Mouse (Mus musculus) thymus, postnatal 14 days (tissue): ENCODE results near the gene Hic1.

Experiments used
- DNase-seq: peaks from one replicate; pipeline ENCODE4 v3.0.0; 2021

Hic1 gene

DNA sequence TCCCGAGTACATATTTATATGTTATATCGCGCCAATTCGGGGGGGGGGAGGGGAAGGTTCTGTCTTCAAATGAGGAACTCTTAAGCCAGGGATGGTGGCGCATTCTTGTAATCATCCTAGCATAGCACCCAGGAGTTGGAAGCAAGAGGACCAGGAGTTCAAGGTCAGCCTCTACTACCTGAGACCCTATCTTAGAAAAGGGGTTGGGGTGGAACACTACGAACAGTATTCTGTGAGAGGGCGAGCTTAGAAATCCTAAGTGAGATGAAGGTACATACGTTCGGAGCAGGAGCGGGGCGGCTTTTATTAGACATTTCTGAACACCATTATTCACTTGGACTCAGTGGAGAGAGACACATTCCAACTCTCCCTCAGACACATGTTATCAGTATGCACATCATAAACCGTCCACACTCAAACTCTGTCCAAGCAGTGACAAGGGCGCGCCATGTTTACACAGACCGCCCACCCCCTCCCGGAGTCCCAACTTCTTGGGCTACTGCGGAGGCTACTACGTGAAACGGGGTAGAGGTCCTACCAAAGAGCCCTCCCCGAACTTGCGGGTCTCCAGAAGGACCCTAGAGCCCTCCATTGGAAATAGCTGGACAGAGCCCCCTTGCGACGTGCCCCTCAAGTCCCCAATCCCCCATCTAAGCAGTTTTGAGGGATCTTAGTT, at the start of gene Hic1:
TSS of gene Hic1 (minus strand) at position 115 of the 676 bp plus-strand sequence.
- peak; percentile 27 for DNase-seq

DNA sequence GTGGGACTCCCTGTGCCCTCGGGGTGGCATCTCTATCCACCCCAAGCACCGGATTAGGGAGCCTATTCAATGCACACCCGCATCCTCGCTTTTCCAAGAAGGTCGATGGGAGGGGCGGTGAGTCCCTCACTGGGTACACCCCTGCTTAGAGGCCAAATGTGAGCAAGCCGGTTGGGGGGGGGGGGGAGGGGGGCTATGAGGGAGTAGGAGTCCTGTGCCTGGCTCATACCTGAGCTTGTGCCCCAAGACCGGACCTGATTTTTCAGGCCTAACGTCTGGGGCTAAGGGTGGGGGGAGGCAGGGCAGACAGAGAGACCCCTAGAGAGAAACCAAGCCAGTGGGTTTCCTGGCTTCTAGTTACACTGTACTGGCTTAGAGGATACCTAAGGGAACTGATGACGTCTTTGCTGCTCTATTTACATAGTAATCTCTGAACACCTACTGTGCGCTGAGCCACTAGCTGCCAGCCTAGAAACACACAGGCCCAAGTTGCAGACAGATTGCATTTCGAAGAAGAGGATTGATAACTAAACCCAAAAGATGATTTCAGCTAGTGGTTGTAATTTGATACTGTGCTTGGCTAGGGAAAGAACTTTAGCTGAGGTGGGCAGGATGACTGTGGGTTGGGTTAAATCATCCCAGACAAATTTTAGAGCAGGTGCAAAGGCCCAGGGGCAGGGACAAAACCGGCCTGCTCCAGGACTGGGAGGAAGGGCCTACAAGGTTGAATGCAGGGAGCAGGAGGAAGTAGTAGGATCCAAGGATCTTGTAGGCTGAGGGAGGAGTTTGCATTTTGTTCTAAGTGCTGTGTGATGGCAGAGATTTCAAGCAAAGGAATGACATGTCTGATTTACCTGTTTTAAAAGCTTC, 45.0 kb upstream of the Hic1 start:
- DNase-seq: no peak

GRCm38 (mm10) chr11:75213372-75214080, 44.2 kb upstream of the Hic1 start:
- peak; percentile 55 for DNase-seq

GRCm38 (mm10) chr11:75212876-75213275, 43.6 kb upstream of the Hic1 start:
- DNase-seq: no peak

GRCm38 (mm10) chr11:75212031-75212667, 42.8 kb upstream of the Hic1 start:
- no peak for DNase-seq

DNA sequence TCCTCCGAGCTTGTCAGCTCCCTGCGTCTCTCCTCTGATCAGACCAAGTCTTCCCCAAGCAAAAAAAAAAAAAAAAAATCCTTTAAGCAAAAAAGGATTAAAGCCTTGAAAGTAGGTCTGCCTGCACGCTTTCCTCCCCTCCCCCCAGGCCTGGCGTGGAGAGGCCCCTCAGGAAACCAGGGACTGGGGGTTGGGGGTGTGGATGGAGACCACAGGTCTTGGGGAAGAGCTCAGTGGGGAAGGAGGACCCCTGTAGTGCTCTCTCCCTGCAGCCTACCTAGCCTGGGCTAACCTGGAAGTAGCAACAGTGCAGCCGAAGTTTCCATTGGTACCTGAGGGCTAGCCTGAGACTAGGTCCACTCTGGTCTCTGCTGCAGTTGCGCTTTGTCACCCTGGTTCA, 41.4 kb upstream of the Hic1 start:
- no peak for DNase-seq

- DNase-seq: no peak
Observed at GRCm38 (mm10) chr11:75210093-75210492, 40.8 kb upstream of the Hic1 start.

- no peak for DNase-seq
Observed at GRCm38 (mm10) chr11:75209363-75209762, 40.0 kb upstream of the Hic1 start.

DNA sequence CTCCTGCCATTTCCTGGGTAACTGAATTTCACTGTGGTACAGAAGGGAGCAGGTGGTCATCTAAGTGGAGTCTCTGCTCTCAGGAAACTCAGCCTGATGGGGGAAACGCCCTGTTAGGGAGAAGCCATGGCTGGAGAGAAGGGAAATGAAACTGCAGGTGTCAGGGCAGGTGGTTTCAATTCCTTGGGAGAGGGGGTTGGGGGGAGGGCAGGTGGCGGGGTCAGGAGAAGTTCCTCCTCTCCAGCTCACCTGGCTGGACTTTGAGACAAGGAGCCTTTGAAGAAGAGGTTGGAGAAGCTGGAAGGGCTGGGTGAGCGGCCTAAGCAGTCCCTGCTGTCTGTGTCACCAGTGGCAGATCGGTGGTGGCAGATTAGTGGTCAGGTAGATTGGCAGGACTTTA, 37.0 kb upstream of the Hic1 start:
- no peak for DNase-seq

DNA sequence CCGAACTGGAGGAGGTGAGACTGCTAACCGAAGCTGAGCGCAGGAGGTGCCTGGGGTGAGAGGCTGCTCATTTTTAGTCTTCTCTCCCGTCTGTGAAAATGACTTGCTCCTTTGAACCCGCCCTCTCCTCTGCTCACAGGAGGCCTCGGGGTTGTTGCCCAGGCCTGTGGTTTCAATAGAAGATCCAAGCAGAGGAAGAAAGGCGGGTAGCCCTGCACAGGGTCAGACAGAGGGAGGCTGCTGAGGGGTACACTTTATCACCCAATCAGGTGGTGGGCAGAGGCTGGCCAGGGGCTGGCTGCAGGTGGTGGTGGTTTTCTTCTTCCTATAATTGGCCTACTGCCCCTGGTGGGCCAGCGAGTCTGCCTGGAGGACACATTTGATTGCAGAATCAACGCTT, 35.2 kb upstream of the Hic1 start:
- peak; percentile 21 for DNase-seq

DNA sequence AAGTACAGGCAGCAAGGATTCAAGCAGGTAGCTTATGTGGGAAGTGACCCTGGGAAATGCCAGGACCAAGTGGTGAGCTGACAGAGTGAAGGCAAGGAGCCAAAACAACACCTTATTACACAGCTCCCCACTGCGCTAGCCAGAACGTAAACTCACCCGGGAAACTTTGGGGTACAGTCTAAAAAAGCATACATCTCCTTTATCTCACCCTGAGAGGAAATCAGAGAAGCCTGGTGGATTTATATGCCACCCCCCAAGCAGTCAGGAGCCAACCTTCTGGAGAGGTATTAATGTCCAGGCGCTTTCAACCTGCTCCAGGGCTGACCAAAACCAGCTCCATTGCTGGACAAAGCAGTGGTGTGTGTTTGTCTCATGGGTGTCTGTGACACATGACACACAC, 34.6 kb upstream of the Hic1 start:
- DNase-seq: no peak

DNA sequence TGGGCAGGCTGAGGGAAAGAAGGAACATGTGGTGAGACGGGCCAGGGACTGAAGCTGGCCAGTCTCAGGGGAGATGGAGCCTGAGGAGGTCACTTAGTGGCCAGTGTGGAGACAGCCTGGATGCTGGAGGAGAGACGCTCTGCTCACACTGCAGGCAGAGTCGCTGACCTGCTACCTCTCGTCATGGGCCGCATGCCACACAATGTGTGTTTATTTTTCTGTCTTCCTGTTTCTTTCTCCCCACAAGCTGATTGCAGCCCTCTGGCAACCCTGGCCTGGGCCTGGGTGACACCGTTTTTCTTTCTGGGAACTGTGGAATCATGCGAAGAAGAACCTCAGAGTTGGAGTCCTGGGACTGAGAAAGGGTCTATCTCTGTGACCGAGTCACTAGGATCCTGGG, 32.4 kb upstream of the Hic1 start:
- no peak for DNase-seq

GRCm38 (mm10) chr11:75200935-75201334, 31.6 kb upstream of the Hic1 start:
- DNase-seq: no peak

DNA sequence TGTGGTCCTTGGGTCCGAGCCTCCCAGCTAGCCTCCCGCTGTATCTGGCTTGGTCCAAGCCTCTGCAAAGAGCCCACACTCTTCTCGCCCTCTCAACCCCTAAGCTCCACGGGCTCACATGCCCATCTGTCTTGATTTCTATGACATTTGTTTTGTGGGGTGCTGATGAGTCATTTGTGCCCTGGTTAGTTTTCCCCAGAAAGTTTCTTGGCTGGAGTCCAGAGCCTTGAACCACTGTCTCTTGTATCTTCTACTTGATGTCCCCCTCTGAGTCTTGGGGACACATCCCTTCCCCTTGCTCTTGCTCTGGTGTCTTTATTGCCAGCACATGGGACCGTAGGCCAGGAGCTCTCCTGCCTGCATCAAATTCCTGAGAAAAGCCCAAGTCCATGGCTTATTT, 30.6 kb upstream of the Hic1 start:
- DNase-seq: no peak

GRCm38 (mm10) chr11:75198792-75199191, 29.5 kb upstream of the Hic1 start:
- no peak for DNase-seq

DNA sequence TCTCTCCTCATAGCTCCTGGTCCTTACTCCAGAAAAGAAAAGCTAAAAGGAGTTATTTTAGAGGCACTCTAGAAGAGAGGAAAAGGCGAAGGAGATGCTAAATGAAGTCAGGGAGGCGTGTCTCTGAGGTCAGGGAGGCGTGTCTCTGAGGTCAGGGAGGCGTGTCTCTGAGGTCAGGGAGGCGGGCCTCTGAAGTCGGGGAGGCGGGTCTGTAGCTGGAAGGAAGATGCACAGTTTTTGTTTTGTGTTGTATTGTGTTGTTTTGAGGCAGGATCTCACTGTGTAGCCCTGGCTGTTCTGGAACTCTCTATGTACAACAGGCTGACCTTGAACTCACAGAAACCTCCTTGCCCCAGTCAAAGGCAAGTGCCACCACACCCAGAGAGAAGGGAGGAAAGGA, 28.6 kb upstream of the Hic1 start:
- DNase-seq: peak; percentile 17

DNA sequence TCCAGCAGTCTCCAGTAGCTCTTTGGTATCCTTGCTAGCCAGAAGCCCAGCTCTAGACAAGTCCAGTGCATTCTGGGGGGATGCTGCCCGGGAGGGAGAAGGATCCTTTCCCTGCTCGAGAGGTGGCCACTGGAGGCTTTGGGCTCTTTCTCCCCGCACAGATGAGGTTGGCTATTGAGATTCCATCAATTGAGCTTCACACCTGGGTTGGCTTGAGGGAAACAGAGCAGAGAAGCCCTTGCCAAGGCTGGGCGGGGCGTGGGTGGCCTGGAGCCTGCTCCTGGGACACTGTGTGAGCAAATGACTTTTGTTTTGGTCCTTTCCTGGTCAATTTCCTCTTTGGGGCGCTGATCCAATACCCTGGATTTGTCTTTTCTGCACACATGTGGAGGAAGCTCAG, 26.8 kb upstream of the Hic1 start:
- no peak for DNase-seq

DNA sequence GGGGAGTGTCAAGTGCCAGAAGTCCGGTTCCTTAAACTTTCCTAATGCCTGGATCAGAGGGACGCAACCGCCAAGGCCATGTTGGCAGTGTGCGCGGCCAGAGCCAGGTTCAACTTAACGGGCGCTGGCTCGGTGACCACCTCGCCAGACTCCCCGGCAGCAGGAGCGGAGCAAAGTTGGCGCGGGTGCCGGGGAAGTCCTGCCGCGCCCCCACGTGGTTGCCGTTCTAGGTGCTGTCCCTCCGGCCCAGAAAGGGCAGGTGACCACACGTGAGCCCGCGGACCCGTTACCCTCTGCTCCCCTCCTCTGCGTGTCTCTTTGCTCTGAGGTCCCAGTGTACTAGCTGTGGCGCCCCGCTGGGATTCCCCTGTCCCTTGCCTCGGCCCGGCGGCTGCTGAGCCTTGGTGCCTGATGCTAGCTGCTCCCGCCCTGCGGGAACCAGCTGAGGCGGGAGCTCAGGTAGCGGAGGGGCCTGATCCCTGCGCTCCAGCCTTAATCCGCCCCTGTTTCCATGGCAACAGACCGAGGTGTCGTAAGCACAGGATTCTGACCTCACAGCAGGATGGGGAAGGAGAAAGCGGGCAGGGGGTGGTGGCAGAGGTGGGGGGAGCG, 25.6 kb upstream of the Hic1 start:
- peak; percentile 67 for DNase-seq

GRCm38 (mm10) chr11:75194121-75194849, 25.0 kb upstream of the Hic1 start:
- DNase-seq: peak; percentile 63

DNA sequence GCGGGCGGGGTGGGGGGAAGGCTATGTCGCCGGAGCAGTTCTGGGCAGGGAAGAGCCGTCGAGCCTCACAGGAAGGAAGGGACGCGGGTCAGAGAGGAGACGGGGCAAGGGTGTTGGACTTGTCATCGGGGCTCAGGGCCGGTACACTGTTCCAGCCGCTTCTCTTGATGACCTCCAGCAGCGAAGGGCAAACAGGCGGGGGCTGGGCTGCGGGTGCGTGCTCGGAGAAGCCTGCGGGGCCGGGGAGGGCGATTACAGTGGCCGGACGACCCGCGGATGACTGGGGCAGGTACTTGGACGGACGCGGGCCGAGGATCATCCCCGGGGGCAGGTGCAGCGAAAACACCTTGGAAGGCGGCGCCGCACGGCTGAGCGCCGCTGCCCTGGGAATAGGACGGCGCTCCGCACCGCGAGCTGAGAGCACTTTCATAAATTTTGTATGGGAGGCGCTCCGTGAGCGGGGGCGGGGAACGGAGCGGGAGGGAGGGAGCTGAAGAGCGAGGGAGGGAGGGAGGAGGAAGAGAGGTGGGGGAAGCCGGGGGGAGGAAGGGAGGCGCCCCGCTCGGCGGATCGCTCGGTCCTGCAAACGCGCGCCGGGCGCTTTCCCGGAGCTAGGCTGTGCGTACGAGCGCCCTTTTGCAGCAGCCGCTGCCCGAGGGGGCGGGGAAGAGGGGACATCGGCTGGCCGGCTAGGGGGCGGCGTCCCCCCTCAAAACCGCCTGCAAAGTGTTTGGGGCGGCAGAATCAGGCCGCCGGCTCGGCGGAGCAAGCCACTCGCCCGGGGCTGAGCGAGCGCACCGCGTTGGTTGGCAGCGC, 24.1 kb upstream of the Hic1 start, which contains the start of gene Rtn4rl1:
TSS of gene Rtn4rl1 (plus strand) at position 528 of the 816 bp plus-strand sequence.
- peak; percentile 88 for DNase-seq
